Mouse (Mus musculus) cerebellum, adult 2 months (tissue): ENCODE data around the gene Nrap. TPM values are rescaled to one million over a fixed set of nuclear protein-coding genes. Genes with fewer than 3 reads are reported as not detected.

Experiments
- DNase-seq, 2 experiments: peaks; one replicate each; pipeline ENCODE4 v3.0.0; 2021
- H3K27ac ChIP-seq: fragments of 200-500 bp; 2 replicates; pipeline ENCODE4 v1.5.1; 2012; ENCODE audit warnings: low read length, control low read depth, inconsistent platforms; ENCODE audit not compliant: insufficient read depth
- H3K27me3 ChIP-seq: fragments of 200-500 bp; 2 replicates; pipeline ENCODE4 v1.6.1; 2012; ENCODE audit warnings: inconsistent platforms, mild to moderate bottlenecking, low read length, moderate library complexity; ENCODE audit not compliant: control insufficient read depth, insufficient read depth
- H3K4me1 ChIP-seq: fragments of 200-500 bp; 2 replicates; pipeline ENCODE4 v1.6.1; 2011; ENCODE audit warnings: low read length; ENCODE audit not compliant: control insufficient read depth, insufficient read depth
- H3K4me3 ChIP-seq: fragments of 200-500 bp; replicated peaks from 2 replicates; pipeline ENCODE3; 2011; ENCODE audit warnings: mild to moderate bottlenecking, low read depth, low read length, control low read depth; ENCODE audit not compliant: insufficient read depth
- CTCF ChIP-seq: fragments of 200-500 bp; IDR thresholded peaks from 2 replicates; pipeline ENCODE4 v1.5.1; 2011; ENCODE audit warnings: low read depth, mild to moderate bottlenecking, control low read depth, low read length, moderate library complexity, borderline replicate concordance; ENCODE audit not compliant: insufficient read depth
- POLR2A ChIP-seq: fragments of 200-500 bp; IDR thresholded peaks from 2 replicates; pipeline ENCODE4 v1.6.1; 2011; ENCODE audit warnings: low read length, control low read depth, borderline replicate concordance; ENCODE audit not compliant: insufficient read depth
- WGBS: fragments of 180-500 bp; shearing (Covaris S2); methylation state at CpG from one replicate; pipeline ENCODE4 v1.1.7; 2018; 5-methylcytosine and 5-hydroxymethylcytosine counted together
- polyA plus RNA-seq: library from polyadenylated mRNA; depleted of rRNA; stranded (reverse); fragments of >200 nt; gene quantifications from 2 replicates; pipeline ENCODE4 v1.2.3, GENCODE M21; 2012

Nrap gene
- polyA plus RNA-seq, 1 experiment = 0.74 TPM

DNA sequence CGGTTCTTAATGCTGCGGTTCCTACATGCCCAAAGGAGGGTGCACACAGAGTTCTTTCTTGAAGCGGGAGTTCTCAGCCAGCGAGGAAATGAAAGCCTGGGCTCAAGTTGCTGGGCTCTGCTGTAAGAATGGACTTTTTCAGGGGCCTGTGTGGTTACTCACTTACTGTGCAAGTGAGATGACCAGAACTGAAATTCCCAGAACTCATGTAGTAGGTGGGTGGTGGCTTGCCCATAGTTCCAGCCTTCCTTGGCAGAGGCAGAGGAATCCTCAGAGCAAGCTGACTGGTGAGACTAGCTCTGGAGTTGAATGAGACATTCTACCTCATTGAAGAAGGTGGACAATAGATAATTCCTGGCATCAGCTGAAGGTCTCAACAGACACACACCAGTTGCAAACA is 16.0 kb upstream of the Nrap start:
- 91% methylated on average over 4 of the region's 4 CpGs for WGBS
- Histone ChIP-seq H3K27ac (no peak overlapping the region), H3K4me1 (no peaks in the 10 kb centered on the region), H3K27me3 (no peaks in the 10 kb centered on the region), H3K4me3 (no peak overlapping the region)
- TF ChIP-seq POLR2A (no peak), CTCF (no peak)
- no peak for DNase-seq

DNA sequence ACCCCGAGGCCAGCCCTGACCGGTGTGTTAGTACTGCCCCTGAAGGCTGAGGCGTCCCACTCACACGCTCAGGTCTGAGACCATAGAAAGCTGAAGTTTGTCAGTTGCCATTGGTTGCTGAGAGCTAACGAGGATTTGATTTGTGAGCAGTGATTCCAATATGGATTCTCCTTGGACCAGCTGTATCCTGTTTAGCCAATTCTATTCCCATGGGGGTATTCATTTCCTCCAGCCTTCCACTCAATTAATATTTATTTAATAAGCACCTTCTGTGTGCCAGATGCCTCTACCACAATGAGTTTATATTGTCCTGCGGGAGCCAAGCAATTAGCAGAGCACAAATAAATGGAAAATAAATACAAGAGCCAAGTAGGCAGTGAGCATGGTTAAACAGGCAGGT is 12.0 kb upstream of the Nrap start:
- DNase-seq = no peak
- Histone ChIP-seq H3K4me1 (no peaks in the 10 kb centered on the region), H3K27ac (no peak overlapping the region), H3K4me3 (no peak overlapping the region), H3K27me3 (no peaks in the 10 kb centered on the region)
- 63% methylated on average over 6 of the region's 6 CpGs for WGBS
- no peak for TF ChIP-seq POLR2A

DNA sequence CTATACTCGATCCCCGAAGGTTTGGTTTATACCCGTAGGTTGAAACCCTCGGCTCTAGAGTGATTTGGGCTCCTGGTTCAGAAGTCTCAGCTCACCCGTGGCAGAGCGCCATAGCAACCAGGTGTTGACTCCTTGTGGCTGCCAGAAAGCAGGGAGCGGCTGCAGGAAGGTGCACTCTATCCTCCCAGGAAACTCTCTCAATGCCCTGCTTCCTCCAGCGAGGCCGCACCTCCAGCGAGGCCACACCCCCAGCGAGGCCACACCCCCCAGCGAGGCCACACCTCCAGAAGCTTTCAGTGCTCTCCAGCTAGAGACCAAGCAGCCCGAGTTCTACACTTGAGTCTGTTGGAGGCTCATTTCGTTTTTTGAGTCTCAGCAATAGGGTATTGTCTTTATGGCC is 10.4 kb upstream of the Nrap start:
- no peaks in the 10 kb centered on the region for H3K27me3 ChIP-seq
- WGBS = 52% methylated on average over 14 of the region's 14 CpGs
- no peak for DNase-seq
- no peak overlapping the region for H3K4me3 ChIP-seq
- TF ChIP-seq CTCF = no peak
- no peak for TF ChIP-seq POLR2A
- H3K4me1 ChIP-seq = no peaks in the 10 kb centered on the region
- H3K27ac ChIP-seq = no peak overlapping the region

DNA sequence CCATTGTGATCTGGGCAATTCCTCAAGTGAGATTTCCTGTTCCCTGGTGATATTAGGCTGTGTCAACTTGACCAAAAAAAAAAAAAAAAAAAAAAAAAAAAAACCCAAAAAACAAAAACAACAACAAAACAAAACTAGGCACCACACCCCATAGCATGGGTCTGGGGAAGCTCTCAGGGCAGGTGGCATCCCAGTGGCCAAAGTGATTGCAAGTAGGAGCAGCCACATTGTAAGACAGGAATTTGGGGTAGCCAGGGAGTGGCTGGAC is 8.6 kb upstream of the Nrap start:
- DNase-seq = no peak
- Histone ChIP-seq H3K4me3 (no peak overlapping the region), H3K4me1 (no peaks in the 10 kb centered on the region), H3K27ac (no peak overlapping the region), H3K27me3 (no peaks in the 10 kb centered on the region)
- no peak for TF ChIP-seq POLR2A
- TF ChIP-seq CTCF = no peak

DNA sequence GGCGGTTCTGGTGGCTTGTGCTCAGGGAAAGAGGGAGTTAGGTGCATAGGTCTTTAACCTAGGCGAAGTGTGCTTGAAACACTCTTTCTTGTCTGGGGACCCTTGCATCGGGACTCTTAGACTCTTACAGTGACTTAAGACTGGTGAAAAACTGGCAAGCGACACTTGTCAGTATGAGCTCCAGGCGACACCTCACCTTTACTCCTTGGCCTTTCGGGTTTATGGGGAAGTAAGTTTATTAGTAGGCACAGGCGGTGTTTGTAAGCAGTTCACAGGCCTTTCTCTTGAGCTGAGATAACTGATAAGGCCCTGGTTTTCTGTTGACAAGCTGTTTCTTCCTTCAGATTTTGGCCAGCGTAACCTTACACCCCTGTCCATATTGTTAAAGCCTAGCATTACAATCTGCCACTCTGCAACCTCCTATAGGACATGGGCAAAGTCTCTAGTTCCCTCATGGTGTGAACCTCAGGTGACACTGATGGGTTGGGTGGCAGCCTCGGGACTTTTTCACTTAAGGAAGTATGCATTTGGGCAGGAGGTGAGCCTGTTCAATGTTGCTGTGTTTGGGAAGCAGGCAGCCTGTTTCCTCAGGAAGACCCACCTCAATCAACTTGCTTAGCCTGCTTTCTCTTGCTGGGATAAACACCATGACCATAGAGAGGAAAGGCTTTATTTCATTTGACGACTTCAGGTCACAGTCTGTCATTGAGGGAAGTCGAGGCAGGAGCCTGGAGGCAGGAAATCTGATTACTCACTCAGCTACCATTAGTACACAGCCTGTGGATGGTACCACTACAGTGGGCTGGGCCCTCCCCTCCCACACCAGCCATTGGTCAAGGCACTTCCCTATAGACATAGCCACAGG is 8.1 kb upstream of the Nrap start:
- TF ChIP-seq POLR2A (no peak), CTCF (no peak)
- WGBS = 74% methylated on average over 11 of the region's 11 CpGs

DNA sequence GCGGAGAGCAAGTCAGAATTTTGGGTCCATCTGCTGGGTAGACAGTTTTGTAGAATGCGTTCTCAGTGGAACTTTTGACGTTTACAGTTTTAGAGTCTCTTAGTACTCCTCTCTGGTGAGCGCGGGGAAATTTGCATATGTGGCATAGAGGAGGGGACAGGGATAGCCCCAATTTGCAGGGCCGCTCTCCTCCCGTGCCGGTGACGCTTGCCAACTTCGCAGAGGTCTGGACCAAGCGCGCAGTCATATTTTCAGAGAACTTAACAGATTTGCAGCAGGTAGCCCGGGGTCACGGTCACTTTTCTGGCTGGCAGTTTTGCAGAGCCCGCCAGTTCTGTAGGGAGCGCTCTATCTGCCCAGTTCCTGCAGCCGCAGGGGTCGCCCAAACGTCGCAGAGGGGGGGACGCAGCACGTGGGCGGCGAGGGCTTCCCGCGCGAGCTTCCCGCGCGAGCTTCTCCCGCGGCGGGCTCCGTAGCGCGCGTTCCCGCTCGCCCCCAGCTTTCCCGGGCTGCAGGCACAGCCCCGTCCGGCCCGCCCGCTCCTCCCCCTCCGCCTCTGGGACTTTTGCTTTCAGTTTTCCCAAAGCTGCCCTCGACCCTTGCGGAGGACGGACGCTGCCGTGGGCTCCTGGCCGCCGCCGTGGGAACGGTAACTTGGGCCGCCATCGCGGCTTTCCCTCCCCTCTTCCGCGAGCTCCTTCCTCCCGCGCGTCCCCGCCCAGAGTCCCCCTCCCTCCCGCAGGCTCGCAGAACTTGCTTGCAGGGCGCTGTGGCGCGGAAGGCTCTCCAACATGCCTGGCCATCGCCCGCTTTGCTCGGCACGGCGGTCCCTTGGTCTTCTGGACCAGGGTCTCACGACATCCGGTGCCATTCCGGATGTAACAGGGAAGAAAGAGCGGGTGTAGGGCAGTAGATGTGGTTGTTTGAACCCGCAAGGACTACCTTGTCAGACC is 7.1 kb upstream of the Nrap start, which contains the start of gene Casp7:
Gene Casp7, plus strand, starts transcription at position 461 of the 953 bp plus-strand sequence.
- Histone ChIP-seq H3K4me1 (no peaks in the 10 kb centered on the region), H3K27me3 (no peaks in the 10 kb centered on the region), H3K4me3 (peak within 1 kb of the TSS; percentile 64), H3K27ac (no peak within 1 kb of the TSS)
- DNase-seq = peak; percentile 25 to 32
- TF ChIP-seq CTCF = no peak
- TF ChIP-seq POLR2A = no peak
- 2% methylated on average over 76 of the region's 78 CpGs for WGBS

More for the DNA sequence above, 8.1 kb upstream of the Nrap start:
- Histone ChIP-seq H3K4me1 (no peaks in the 10 kb centered on the region), H3K27me3 (no peaks in the 10 kb centered on the region), H3K4me3 (peak overlapping the region; percentile 64), H3K27ac (no peak overlapping the region)
- no peak for DNase-seq

DNA sequence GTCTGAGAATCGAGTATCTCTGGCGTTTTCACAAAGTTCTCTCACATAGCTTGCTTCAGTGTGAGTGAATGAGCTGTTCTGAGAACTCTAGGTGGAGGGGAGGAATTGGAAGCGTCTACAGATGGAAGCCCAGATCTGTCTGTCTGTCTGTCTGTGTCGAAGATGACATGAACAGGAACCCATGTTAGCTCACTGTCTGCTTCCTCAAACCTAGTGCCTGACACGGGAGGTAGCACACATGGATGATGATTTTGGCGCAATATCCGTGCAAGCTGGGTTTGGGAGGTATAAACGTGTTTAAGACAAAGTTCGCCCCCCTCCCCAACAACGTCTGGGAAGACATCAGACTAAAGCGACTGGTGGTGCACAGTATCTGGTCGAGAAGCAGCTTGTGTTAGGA is 6.4 kb upstream of the Nrap start:
- 33% methylated on average over 12 of the region's 12 CpGs for WGBS
- Histone ChIP-seq H3K27me3 (no peaks in the 10 kb centered on the region), H3K4me3 (peak overlapping the region; percentile 64), H3K4me1 (no peaks in the 10 kb centered on the region), H3K27ac (no peak overlapping the region)
- no peak for DNase-seq
- TF ChIP-seq POLR2A (no peak), CTCF (no peak)
